Mouse (Mus musculus) heart, postnatal 0 days (tissue): ENCODE measurements around the gene Swap70. TPM values are rescaled to one million over a fixed set of nuclear protein-coding genes. Genes with fewer than 3 reads are reported as not detected.

Experiments used
- ATAC-seq: fragments of 200-750 bp; cut with Nextera tagmentation; 2 replicates; pipeline ENCODE4 v1.8.0; 2017; ENCODE audit warnings: low read depth, moderate number of reproducible peaks, moderate library complexity; ENCODE audit not compliant: insufficient read depth
- DNase-seq: peaks from one replicate; pipeline ENCODE4 v3.0.0-alpha.2; 2016; ENCODE audit warnings: low spot score
- H3K27ac ChIP-seq: fragments of 300-500 bp; sonication (generic); 2 replicates; pipeline ENCODE4 v1.5.1; 2014; ENCODE audit warnings: low read depth, mild to moderate bottlenecking
- H3K27me3 ChIP-seq: fragments of 300-500 bp; sonication (generic); 2 replicates; pipeline ENCODE4 v1.6.1; 2014; ENCODE audit warnings: low read length, mixed read lengths; ENCODE audit not compliant: control insufficient read depth, insufficient read depth
- H3K36me3 ChIP-seq: fragments of 300-500 bp; sonication (generic); replicated peaks from 2 replicates; pipeline ENCODE4 v1.6.1; 2014; ENCODE audit warnings: low read length, mixed read lengths; ENCODE audit not compliant: control insufficient read depth, insufficient read depth
- H3K4me1 ChIP-seq: fragments of 300-500 bp; sonication (generic); 2 replicates; pipeline ENCODE4 v1.6.1; 2014; ENCODE audit warnings: antibody characterized with exemption; ENCODE audit not compliant: control insufficient read depth, insufficient read depth
- H3K4me2 ChIP-seq: fragments of 300-500 bp; sonication (generic); 2 replicates; pipeline ENCODE4 v1.6.1; 2014; ENCODE audit warnings: low read depth, mild to moderate bottlenecking, low read length, moderate library complexity
- H3K4me3 ChIP-seq: fragments of 300-500 bp; sonication (generic); 2 replicates; pipeline ENCODE4 v1.5.1; 2014; ENCODE audit warnings: low read depth, low read length
- H3K9ac ChIP-seq: fragments of 300-500 bp; sonication (generic); replicated peaks from 2 replicates; pipeline ENCODE4 v1.6.1; 2014; ENCODE audit warnings: low read depth, low read length, mixed read lengths
- H3K9me3 ChIP-seq: fragments of 300-500 bp; sonication (generic); replicated peaks from 2 replicates; pipeline ENCODE4 v1.6.1; 2016; ENCODE audit warnings: low read length; ENCODE audit not compliant: control insufficient read depth
- CTCF ChIP-seq: IDR thresholded peaks from 2 replicates; pipeline ENCODE4 v1.5.1; 2016; ENCODE audit warnings: antibody characterized with exemption, control low read depth, low read depth
- EP300 ChIP-seq: IDR thresholded peaks from 2 replicates; pipeline ENCODE4 v1.6.1; 2016; ENCODE audit warnings: antibody characterized with exemption, low read depth
- WGBS: fragments of 180-500 bp; shearing (Covaris S2); extraction: QIAGEN DNeasy Blood & Tissue Kit; methylation state at CpG from one replicate; pipeline ENCODE4 v1.1.7; 2014; 5-methylcytosine and 5-hydroxymethylcytosine counted together
- polyA plus RNA-seq: library from polyadenylated mRNA; unstranded; fragments of >200 nt; fragmentation: Nextera tagmentation; extraction: Ambion mirVana; gene quantifications from 2 replicates; pipeline ENCODE4 v1.2.1, GENCODE M21; 2015
- total RNA-seq: library from RNA; depleted of rRNA; stranded (reverse); fragments of >200 nt; gene quantifications from 2 replicates; pipeline ENCODE4 v1.2.3, GENCODE M21; 2014; ENCODE audit warnings: low replicate concordance

Swap70 gene
- total and polyA plus RNA-seq, 2 experiments from 2014 or later = 12.9 to 16.9 TPM

DNA sequence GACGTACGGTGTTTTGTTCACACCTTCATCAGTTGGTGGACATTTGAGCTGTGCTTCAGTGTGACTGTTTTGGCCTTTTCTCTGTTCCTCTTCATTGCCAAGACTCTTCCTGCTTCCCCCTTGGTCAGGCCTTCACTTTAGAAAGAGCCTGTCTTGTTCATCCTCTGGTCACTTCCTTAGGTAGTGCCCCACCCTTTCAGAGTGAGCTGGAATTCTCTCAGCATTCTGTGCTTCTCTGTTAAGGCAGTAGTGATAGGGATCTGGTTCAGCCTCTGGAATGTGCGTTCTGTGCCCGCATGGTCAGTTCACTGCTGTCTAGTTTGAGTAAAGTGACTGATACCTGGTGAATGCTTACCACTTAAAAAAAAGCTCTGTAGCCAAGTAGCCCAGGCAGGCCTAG, 27.2 kb downstream of the Swap70 start:
- no peak for TF ChIP-seq EP300
- no peak for TF ChIP-seq CTCF
- H3K4me1 ChIP-seq = peaks cover 8% of the 10 kb centered on the region; the same call in 1 of the 2 replicates
- H3K9me3 ChIP-seq = no peaks in the 10 kb centered on the region
- H3K27me3 ChIP-seq = no peaks in the 10 kb centered on the region
- H3K36me3 ChIP-seq = peaks cover 6% of the 10 kb centered on the region; the same call in 1 of the 2 replicates
- WGBS = 65% methylated on average over 4 of the region's 4 CpGs
- DNase-seq (no peak), ATAC-seq (no peak)
- H3K4me2 ChIP-seq = no peak overlapping the region
- no peak overlapping the region for H3K4me3 ChIP-seq
- no peak overlapping the region for H3K9ac ChIP-seq
- H3K27ac ChIP-seq = 0 out of 2 replicates have a peak overlapping the region, but pooled peaks have one; percentile 9

DNA sequence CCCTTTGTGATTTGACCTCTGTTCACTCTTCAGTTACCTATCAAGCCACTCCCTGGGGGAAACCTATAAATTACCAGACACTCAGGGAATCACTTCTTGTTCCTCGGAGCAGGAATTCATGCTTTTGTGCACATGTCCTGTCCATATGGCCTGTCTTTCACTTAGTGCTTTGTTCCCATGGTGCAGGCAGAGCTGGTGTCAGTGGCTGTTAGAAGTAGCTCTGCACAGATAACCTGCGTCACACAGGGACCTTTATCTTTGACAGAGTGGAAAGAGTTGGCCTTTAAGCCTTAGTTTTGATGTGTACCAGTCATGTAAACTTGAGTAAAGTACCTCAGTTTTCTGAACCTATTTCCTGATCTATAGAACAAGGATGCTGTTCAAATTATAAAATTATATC, 32.4 kb downstream of the Swap70 start:
- no peak overlapping the region for H3K4me2 ChIP-seq
- no peaks in the 10 kb centered on the region for H3K27me3 ChIP-seq
- ATAC-seq = no peak
- peak overlapping the region; percentile 17; the same call in 1 of the 2 replicates for H3K27ac ChIP-seq
- H3K4me1 ChIP-seq = 0 out of 2 replicates have a peak, but pooled peaks cover 2% of the 10 kb centered on the region
- 35% methylated on average over 2 of the region's 2 CpGs for WGBS
- peaks cover 21% of the 10 kb centered on the region for H3K36me3 ChIP-seq
- no peak overlapping the region for H3K4me3 ChIP-seq
- no peak for DNase-seq
- no peak for TF ChIP-seq CTCF
- no peak for TF ChIP-seq EP300
- no peaks in the 10 kb centered on the region for H3K9me3 ChIP-seq
- H3K9ac ChIP-seq = no peak overlapping the region

GRCm38 (mm10) chr7:110254395-110254794, 32.9 kb downstream of the Swap70 start:
- ATAC-seq = no peak
- H3K9me3 ChIP-seq = no peaks in the 10 kb centered on the region
- no peak for TF ChIP-seq EP300
- no peak for TF ChIP-seq CTCF
- no peak overlapping the region for H3K4me2 ChIP-seq
- peaks cover 21% of the 10 kb centered on the region for H3K36me3 ChIP-seq
- H3K4me1 ChIP-seq = no peaks in the 10 kb centered on the region
- 67% methylated on average over 5 of the region's 5 CpGs for WGBS
- no peak overlapping the region for H3K4me3 ChIP-seq
- no peaks in the 10 kb centered on the region for H3K27me3 ChIP-seq
- H3K27ac ChIP-seq = no peak overlapping the region
- no peak for DNase-seq
- no peak overlapping the region for H3K9ac ChIP-seq

DNA sequence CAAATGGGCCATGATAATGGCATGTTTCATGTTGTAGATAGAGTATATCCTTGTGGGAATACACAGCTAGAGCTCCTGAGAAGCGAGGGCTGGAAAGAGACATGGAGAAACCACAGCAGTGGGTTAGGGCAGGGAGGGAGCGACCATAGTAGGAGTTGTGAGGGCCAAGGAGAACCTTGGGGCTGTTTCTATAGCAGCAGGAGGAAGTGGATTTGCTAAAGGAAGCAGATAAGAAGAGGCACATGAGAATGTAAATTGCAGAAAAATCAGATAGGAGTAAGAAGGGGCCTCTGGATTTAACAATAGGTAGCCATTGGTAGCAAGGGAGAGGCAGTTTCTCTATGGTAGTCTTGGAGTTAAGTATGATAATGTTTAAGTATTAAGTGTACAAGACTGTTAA, 35.5 kb downstream of the Swap70 start:
- Histone ChIP-seq H3K27ac (peak overlapping the region; percentile 46), H3K36me3 (peaks cover 21% of the 10 kb centered on the region), H3K9ac (no peak overlapping the region), H3K4me2 (no peak overlapping the region), H3K4me1 (peaks cover 9% of the 10 kb centered on the region; the same call in 1 of the 2 replicates), H3K27me3 (no peaks in the 10 kb centered on the region), H3K4me3 (no peak overlapping the region), H3K9me3 (no peaks in the 10 kb centered on the region)
- ATAC-seq = no peak
- no peak for DNase-seq
- 69% methylated on average over 2 of the region's 2 CpGs for WGBS
- TF ChIP-seq CTCF (no peak), EP300 (no peak)

DNA sequence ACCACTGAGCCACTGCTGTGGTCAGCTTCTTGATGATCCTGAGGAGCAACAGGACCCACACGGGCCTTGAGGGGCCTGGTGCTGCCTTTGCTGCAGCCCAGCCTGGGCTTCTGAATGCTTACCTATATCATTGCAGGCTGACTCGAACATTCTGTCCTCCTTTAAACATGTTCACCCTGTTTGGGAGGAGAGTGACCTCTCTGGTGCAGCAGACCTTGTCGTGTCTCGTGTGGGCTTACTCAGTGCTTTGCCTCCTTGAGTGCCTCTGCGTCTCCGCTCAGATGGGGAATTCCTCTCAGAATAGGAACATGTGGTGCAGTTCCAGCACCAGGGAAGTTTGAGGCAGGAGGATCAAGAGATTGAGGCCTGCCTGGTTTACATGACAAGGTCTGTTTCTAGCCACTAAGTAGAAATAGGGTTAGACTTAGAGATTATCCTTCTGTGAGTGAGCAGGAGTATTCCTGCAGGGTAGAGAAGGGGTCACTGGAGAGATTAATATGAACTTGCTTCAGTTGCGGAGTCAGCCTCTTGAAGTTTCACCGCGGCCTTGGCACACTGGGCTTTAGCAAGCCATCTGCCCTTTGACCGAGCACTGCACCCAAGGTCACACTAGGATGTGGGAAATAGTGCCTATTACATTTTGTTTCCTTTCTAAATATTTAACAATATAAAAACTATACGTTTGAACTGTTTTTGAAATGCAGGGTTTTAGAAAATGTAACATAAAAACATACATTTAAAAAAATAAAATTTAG, 36.9 kb downstream of the Swap70 start:
- peak overlapping the region; percentile 17; the same call in 1 of the 2 replicates for H3K27ac ChIP-seq
- peaks cover 16% of the 10 kb centered on the region; the same call in 1 of the 2 replicates for H3K36me3 ChIP-seq
- no peak overlapping the region for H3K9ac ChIP-seq
- H3K4me1 ChIP-seq = peaks cover 13% of the 10 kb centered on the region
- H3K27me3 ChIP-seq = no peaks in the 10 kb centered on the region
- H3K4me2 ChIP-seq = no peak overlapping the region
- DNase-seq = no peak
- no peak overlapping the region for H3K4me3 ChIP-seq
- ATAC-seq = no peak
- 65% methylated on average over 11 of the region's 11 CpGs for WGBS
- no peaks in the 10 kb centered on the region for H3K9me3 ChIP-seq
- TF ChIP-seq EP300 (no peak), CTCF (no peak)
